Comparison of ENCODE assay signal across 23 mouse cellular contexts in genomic region chr1:78737646-78738045, GRCm38 (mm10).
DNase-seq lines count a peak whose midpoint lies in the region; ATAC-seq and TF ChIP-seq lines count a peak whose summit lies in the region.
"Had no signal": no experiment of that assay in that cellular context is flagged by ENCODE, and none has a peak within 500 bp of the region (broad histone marks: within the 10 kb centered on the region; RNA-seq: fewer than 3 reads in every experiment).

No protein-coding gene starts in this region.

- no peak for TF ChIP-seq EP300 in heart, postnatal 0 days (IDR thresholded peaks at IDR 0.05; ENCODE audit: low read depth)

- no peak overlapping the region for H3K4me2 ChIP-seq in heart, postnatal 0 days (ENCODE audit: low read depth, low read length)
- H3K4me2 ChIP-seq in forebrain, embryonic 11.5 days (ENCODE audit: low read depth, low read length, severe bottlenecking), result no peak overlapping the region
- H3K4me2 ChIP-seq: heart, embryonic 12.5 days; hindbrain, embryonic 12.5 days; hindbrain, embryonic 15.5 days had no signal

- WGBS in heart, postnatal 0 days, result 38% methylated on average over 5 of the region's 5 CpGs
- WGBS in heart, embryonic 10.5 days, result 59% methylated on average over 5 of the region's 5 CpGs
- WGBS in forebrain, embryonic 11.5 days, result 69% methylated on average over 5 of the region's 5 CpGs

- DNase-seq in embryo, embryonic 10 days (ENCODE audit: low spot score), result peak; percentile 25
- no peak for DNase-seq in embryo, embryonic 9.5 days (ENCODE audit: extremely low spot score)
- DNase-seq in heart, postnatal 0 days (ENCODE audit: low spot score), result peak; percentile 18
- DNase-seq in heart, embryonic 10.5 days (ENCODE audit: low spot score), result no peak
- peak; percentile 47 for DNase-seq in embryo, embryonic 10.5 days (ENCODE audit: low spot score)
- no peak for DNase-seq in forebrain, embryonic 11.5 days (ENCODE audit: low spot score)
- DNase-seq: adrenal gland, adult 8-10 months; adrenal gland, postnatal 25 days; cerebellum, adult 11-12 months; cerebellum, adult 8-10 months; cerebellum, postnatal 10 days; cerebellum, postnatal 36 days; forebrain, postnatal 0 days; gastrocnemius, adult 2 months; gastrocnemius, postnatal 14 days; heart, adult 18-20 months had no signal

- no peak overlapping the region for H3K27ac ChIP-seq in heart, postnatal 0 days (ENCODE audit: low read depth)
- H3K27ac ChIP-seq in heart, embryonic 10.5 days, result no peak overlapping the region
- H3K27ac ChIP-seq in forebrain, embryonic 11.5 days (ENCODE audit: low read depth, low read length), result no peak overlapping the region
- H3K27ac ChIP-seq: forebrain, embryonic 10.5 days; gastrocnemius, adult 2 months; hindbrain, embryonic 12.5 days; hindbrain, embryonic 15.5 days had no signal

- H3K36me3 ChIP-seq in heart, postnatal 0 days (replicated peaks; ENCODE audit: control insufficient read depth, insufficient read depth, low read length), result no peaks in the 10 kb centered on the region
- no peaks in the 10 kb centered on the region for H3K36me3 ChIP-seq in heart, embryonic 10.5 days
- no peaks in the 10 kb centered on the region for H3K36me3 ChIP-seq in forebrain, embryonic 11.5 days (ENCODE audit: control insufficient read depth, insufficient read depth, low read length)
- H3K36me3 ChIP-seq: forebrain, embryonic 10.5 days; heart, embryonic 12.5 days; hindbrain, embryonic 12.5 days; hindbrain, embryonic 15.5 days had no signal

- peaks cover 4% of the 10 kb centered on the region for H3K4me1 ChIP-seq in heart, postnatal 0 days (ENCODE audit: control insufficient read depth, insufficient read depth)
- 0 out of 2 replicates have a peak, but pooled peaks cover 3% of the 10 kb centered on the region for H3K4me1 ChIP-seq in heart, embryonic 10.5 days
- no peaks in the 10 kb centered on the region for H3K4me1 ChIP-seq in forebrain, embryonic 11.5 days (replicated peaks; ENCODE audit: control insufficient read depth, insufficient read depth, low read length)
- H3K4me1 ChIP-seq: hindbrain, embryonic 12.5 days; hindbrain, embryonic 15.5 days had no signal

- no peak for ATAC-seq in heart, postnatal 0 days (ENCODE audit: insufficient read depth, low read depth)
- ATAC-seq in forebrain, embryonic 11.5 days (replicated peaks; ENCODE audit: low FRiP score), result no peak
- ATAC-seq: activated CD4-positive, CD25-positive, alpha-beta regulatory T cell, adult 4 months; forebrain, embryonic 14.5 days; forebrain, postnatal 0 days; intestine, postnatal 0 days had no signal

- H3K4me3 ChIP-seq in heart, postnatal 0 days (ENCODE audit: low read depth, low read length), result no peak overlapping the region
- no peak overlapping the region for H3K4me3 ChIP-seq in heart, embryonic 10.5 days
- H3K4me3 ChIP-seq in forebrain, embryonic 11.5 days (ENCODE audit: low read depth, low read length), result no peak overlapping the region
- H3K4me3 ChIP-seq: forebrain, embryonic 10.5 days; gastrocnemius, adult 2 months; heart, embryonic 12.5 days; hindbrain, embryonic 12.5 days; hindbrain, embryonic 15.5 days had no signal

- no peak for TF ChIP-seq CTCF in heart, postnatal 0 days (IDR thresholded peaks at IDR 0.05; ENCODE audit: low read depth)

- no peak overlapping the region for H3K9ac ChIP-seq in heart, postnatal 0 days (replicated peaks; ENCODE audit: low read depth, low read length)
- H3K9ac ChIP-seq in forebrain, embryonic 11.5 days (ENCODE audit: low read length), result no peak overlapping the region
- H3K9ac ChIP-seq: forebrain, postnatal 0 days; heart, embryonic 12.5 days; hindbrain, embryonic 12.5 days; hindbrain, embryonic 15.5 days had no signal

- no peaks in the 10 kb centered on the region for H3K27me3 ChIP-seq in heart, postnatal 0 days (ENCODE audit: control insufficient read depth, insufficient read depth, low read length)
- H3K27me3 ChIP-seq in heart, embryonic 10.5 days (ENCODE audit: insufficient read depth, poor library complexity, severe bottlenecking), result no peaks in the 10 kb centered on the region
- no peaks in the 10 kb centered on the region for H3K27me3 ChIP-seq in forebrain, embryonic 11.5 days (ENCODE audit: control insufficient read depth, insufficient read depth, low read length)
- H3K27me3 ChIP-seq: heart, embryonic 12.5 days; hindbrain, embryonic 12.5 days; hindbrain, embryonic 15.5 days had no signal

- H3K9me3 ChIP-seq in heart, postnatal 0 days (replicated peaks; ENCODE audit: control insufficient read depth, low read length), result 0 out of 2 replicates have a peak, but pooled peaks cover 3% of the 10 kb centered on the region
- H3K9me3 ChIP-seq in heart, embryonic 10.5 days, result no peaks in the 10 kb centered on the region
- H3K9me3 ChIP-seq in forebrain, embryonic 11.5 days (ENCODE audit: control insufficient read depth, low read length), result no peaks in the 10 kb centered on the region
- H3K9me3 ChIP-seq: forebrain, embryonic 10.5 days; heart, embryonic 12.5 days; hindbrain, embryonic 12.5 days; hindbrain, embryonic 15.5 days had no signal

Comparison
In these comparisons a context has a peak if more than half of its experiments do, and no peak if none do; other contexts are left out.
1. DNase-seq: peak in embryo, embryonic 10 days (single experiment), heart, postnatal 0 days (single experiment) and embryo, embryonic 10.5 days (single experiment); none in embryo, embryonic 9.5 days (single experiment), heart, embryonic 10.5 days (single experiment) and forebrain, embryonic 11.5 days (single experiment).